Mouse (Mus musculus): ENCODE data around the gene Snx30. TPM values are rescaled to one million over a fixed set of nuclear protein-coding genes. Genes with fewer than 3 reads are reported as not detected.

Gene Snx30
- polyA plus RNA-seq, 2 experiments = 1.6 to 2.2 TPM

DNA sequence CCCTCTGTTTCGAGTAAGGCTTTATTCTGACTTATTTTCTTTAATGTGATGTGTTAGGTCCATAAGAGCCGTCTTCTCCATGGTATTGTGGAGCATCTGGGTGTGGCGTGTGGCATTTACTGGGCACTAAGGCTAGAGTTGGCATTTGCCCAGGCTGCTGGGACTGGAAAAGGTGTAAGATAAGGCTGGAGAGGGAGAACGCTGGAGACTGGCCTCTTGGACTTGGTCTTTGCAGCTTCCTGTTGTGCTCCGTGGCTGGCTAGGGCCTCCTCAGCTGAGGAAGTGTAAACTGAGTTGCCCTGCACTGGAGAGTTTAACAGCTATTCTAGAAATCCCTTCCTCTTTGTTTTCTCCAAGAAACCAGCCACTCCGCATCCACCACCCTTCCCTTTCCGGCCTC is 32.0 kb downstream of the Snx30 start:
- H3K9ac ChIP-seq (replicated peaks) = no peak overlapping the region
- peaks cover 0 to 8% of the 10 kb centered on the region in 2 experiments; a peak in 2 of 4 replicates for H3K4me1 ChIP-seq (replicated peaks; ENCODE audit: control insufficient read depth in 2 of 2, insufficient read depth in 2 of 2, low read length in 1 of 2)
- no peak overlapping the region for H3K4me3 ChIP-seq (ENCODE audit: insufficient read depth in 1 of 2, low read depth in 2 of 2, low read length in 2 of 2)
- no peaks in the 10 kb centered on the region for H3K36me3 ChIP-seq (replicated peaks; ENCODE audit: control insufficient read depth, insufficient read depth, low read depth)
- no peaks in the 10 kb centered on the region for H3K27me3 ChIP-seq (ENCODE audit: control insufficient read depth, insufficient read depth, low read length)
- ATAC-seq (ENCODE audit: insufficient read depth) (no peak), DNase-seq (ENCODE audit: low read depth in 3 of 3, low spot score in 3 of 3) (no peak)
- no peak overlapping the region for H3K4me2 ChIP-seq (ENCODE audit: low read depth)
- H3K27ac ChIP-seq = no peak overlapping the region
- WGBS (ENCODE audit: insufficient replicate concordance) = 29% methylated on average over 7 of the region's 7 CpGs
- H3K9me3 ChIP-seq (ENCODE audit: control insufficient read depth, low read length) = no peaks in the 10 kb centered on the region
- TF ChIP-seq EP300 (IDR thresholded peaks at IDR 0.05; ENCODE audit: low read depth) (no peak), CTCF (IDR thresholded peaks at IDR 0.05; ENCODE audit: low read depth) (no peak)

DNA sequence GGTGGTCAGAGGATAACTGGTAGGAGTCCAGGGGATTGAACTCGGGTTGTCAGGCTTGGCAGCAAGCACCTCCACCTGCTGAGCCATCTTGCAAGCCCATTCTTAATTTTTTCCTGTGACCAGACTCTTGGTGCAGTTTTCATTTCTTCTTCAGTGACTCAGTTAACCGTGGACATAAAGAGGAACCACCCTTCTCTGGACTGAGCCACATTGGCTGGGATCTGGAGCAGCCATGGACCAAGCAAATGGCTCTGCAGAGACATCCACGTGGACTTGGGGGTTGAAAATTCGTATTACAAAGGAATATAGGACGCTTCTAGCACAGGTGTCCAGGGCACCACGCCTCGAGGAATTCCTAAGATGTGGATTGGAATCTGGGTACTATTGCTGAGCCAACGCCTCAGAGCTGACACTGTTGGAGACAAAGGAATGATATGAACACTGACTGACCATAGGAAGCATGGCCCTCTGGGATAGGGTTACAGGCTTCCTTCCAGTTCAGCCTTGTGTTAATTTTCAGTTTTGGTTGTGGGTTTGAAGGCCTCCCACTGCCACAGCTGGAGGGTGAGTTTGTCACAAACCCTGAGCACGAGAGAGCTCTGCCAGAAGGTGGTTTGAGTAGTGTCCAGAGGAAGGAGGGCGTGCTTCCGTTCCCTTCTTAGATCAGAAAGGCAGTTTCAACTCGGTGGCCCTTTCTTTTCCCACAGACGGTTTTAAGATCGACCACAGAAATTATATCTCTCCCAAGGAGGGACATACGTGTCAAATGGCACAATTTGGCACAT is 39.0 kb downstream of the Snx30 start:
- ATAC-seq (ENCODE audit: insufficient read depth) (peak; percentile 28; the same call in 1 of the 2 replicates), DNase-seq (ENCODE audit: low read depth in 3 of 3, low spot score in 3 of 3) (no peak)
- H3K36me3 ChIP-seq (replicated peaks; ENCODE audit: control insufficient read depth, insufficient read depth, low read depth) = no peaks in the 10 kb centered on the region
- WGBS (ENCODE audit: insufficient replicate concordance) = 35% methylated on average over 15 of the region's 15 CpGs
- H3K9ac ChIP-seq (replicated peaks) = no peak overlapping the region
- H3K27ac ChIP-seq = no peak overlapping the region
- H3K27me3 ChIP-seq (ENCODE audit: control insufficient read depth, insufficient read depth, low read length) = no peaks in the 10 kb centered on the region
- H3K4me1 ChIP-seq (replicated peaks; ENCODE audit: control insufficient read depth in 2 of 2, insufficient read depth in 2 of 2, low read length in 1 of 2) = peaks cover 3 to 7% of the 10 kb centered on the region in 2 experiments; a peak in 2 of 4 replicates
- TF ChIP-seq EP300 (IDR thresholded peaks at IDR 0.05; ENCODE audit: low read depth) (no peak), CTCF (IDR thresholded peaks at IDR 0.05; ENCODE audit: low read depth) (no peak)
- no peak overlapping the region for H3K4me2 ChIP-seq (ENCODE audit: low read depth)
- no peak overlapping the region for H3K4me3 ChIP-seq (ENCODE audit: insufficient read depth in 1 of 2, low read depth in 2 of 2, low read length in 2 of 2)
- no peaks in the 10 kb centered on the region for H3K9me3 ChIP-seq (ENCODE audit: control insufficient read depth, low read length)

DNA sequence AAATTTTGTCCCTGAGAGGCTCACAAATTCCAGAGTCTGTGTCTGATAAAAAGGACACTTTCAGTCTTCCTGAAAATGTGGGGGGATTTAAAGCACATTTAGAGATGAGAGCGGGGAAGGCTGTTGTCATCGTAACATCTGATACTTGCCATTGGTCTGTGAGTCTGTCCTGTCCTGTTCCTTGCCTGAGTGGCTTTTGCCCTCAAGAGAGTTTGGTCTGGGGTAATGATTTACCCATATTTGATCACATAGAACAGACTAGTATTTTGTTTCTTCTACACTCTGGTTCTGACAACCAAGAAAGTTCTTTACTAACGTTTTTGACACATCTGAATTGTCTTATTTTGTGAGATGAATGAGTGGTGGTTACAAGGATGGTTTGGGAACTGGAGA is 39.6 kb downstream of the Snx30 start:
- Histone ChIP-seq H3K9ac (replicated peaks) (no peak overlapping the region), H3K36me3 (replicated peaks; ENCODE audit: control insufficient read depth, insufficient read depth, low read depth) (no peaks in the 10 kb centered on the region), H3K27ac (no peak overlapping the region), H3K9me3 (ENCODE audit: control insufficient read depth, low read length) (no peaks in the 10 kb centered on the region), H3K4me3 (ENCODE audit: insufficient read depth in 1 of 2, low read depth in 2 of 2, low read length in 2 of 2) (no peak overlapping the region), H3K27me3 (ENCODE audit: control insufficient read depth, insufficient read depth, low read length) (no peaks in the 10 kb centered on the region), H3K4me2 (ENCODE audit: low read depth) (no peak overlapping the region), H3K4me1 (replicated peaks; ENCODE audit: control insufficient read depth in 2 of 2, insufficient read depth in 2 of 2, low read length in 1 of 2) (peaks cover 3 to 7% of the 10 kb centered on the region in 2 experiments; a peak in 2 of 4 replicates)
- no peak for ATAC-seq (ENCODE audit: insufficient read depth)
- 37% methylated on average over 3 of the region's 3 CpGs for WGBS (ENCODE audit: insufficient replicate concordance)
- TF ChIP-seq EP300 (IDR thresholded peaks at IDR 0.05; ENCODE audit: low read depth) = no peak
- no peak for TF ChIP-seq CTCF (IDR thresholded peaks at IDR 0.05; ENCODE audit: low read depth)
- no peak for DNase-seq (ENCODE audit: low read depth in 3 of 3, low spot score in 3 of 3)

DNA sequence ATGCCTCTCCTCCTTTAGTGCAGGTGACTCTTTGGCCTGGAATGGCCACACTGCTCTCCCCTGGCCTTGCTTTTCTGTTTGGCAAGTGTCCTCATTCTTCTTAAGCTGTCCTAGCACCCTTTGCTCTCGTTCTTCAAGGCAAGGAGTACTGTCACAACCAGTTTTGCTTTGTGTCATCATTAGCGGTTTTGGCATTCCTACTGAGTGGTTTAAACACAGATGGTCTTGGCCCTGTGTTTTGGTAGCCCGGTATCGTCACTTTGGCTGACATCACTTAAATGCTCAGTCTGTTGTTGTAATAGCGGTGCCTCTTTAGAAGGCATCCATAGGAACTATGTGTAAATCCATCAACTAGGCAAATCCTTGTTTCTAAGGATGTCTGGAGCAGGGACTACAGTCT is 41.8 kb downstream of the Snx30 start:
- Histone ChIP-seq H3K27me3 (ENCODE audit: control insufficient read depth, insufficient read depth, low read length) (no peaks in the 10 kb centered on the region), H3K27ac (no peak overlapping the region), H3K36me3 (replicated peaks; ENCODE audit: control insufficient read depth, insufficient read depth, low read depth) (no peaks in the 10 kb centered on the region), H3K9me3 (ENCODE audit: control insufficient read depth, low read length) (no peaks in the 10 kb centered on the region), H3K4me2 (ENCODE audit: low read depth) (no peak overlapping the region), H3K9ac (replicated peaks) (no peak overlapping the region), H3K4me3 (ENCODE audit: insufficient read depth in 1 of 2, low read depth in 2 of 2, low read length in 2 of 2) (no peak overlapping the region), H3K4me1 (replicated peaks; ENCODE audit: control insufficient read depth in 2 of 2, insufficient read depth in 2 of 2, low read length in 1 of 2) (peaks cover 3 to 7% of the 10 kb centered on the region in 2 experiments; a peak in 2 of 4 replicates)
- WGBS (ENCODE audit: insufficient replicate concordance) = 73% methylated on average over 5 of the region's 5 CpGs
- TF ChIP-seq EP300 (IDR thresholded peaks at IDR 0.05; ENCODE audit: low read depth) = no peak
- TF ChIP-seq CTCF (IDR thresholded peaks at IDR 0.05; ENCODE audit: low read depth) = no peak
- ATAC-seq (ENCODE audit: insufficient read depth) (no peak), DNase-seq (ENCODE audit: low read depth in 3 of 3, low spot score in 3 of 3) (no peak)

DNA sequence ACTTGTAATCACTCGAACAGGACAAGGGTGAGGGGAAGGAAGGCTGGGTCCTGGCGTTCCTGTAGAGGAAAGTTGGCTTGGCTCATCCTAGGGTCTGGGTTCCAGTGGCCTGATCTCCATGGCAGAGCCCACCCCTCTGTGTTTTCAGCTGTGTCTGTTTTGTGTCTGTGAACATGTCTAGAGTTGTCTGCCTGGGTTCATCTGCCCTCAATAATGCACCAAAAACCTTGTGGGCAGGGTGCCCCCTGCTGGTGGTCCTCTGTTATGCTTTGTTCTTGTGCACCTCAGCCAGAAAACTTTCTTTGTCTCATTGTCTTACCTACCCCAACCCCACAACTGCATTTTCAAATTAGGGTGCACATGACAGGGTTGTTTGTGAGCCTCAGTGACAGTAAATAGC is 44.5 kb downstream of the Snx30 start:
- Histone ChIP-seq H3K27me3 (ENCODE audit: control insufficient read depth, insufficient read depth, low read length) (no peaks in the 10 kb centered on the region), H3K27ac (no peak overlapping the region), H3K36me3 (replicated peaks; ENCODE audit: control insufficient read depth, insufficient read depth, low read depth) (no peaks in the 10 kb centered on the region), H3K4me2 (ENCODE audit: low read depth) (no peak overlapping the region), H3K4me1 (replicated peaks; ENCODE audit: control insufficient read depth in 2 of 2, insufficient read depth in 2 of 2, low read length in 1 of 2) (peaks cover 0 to under 1% of the 10 kb centered on the region in 2 experiments; a peak in 1 of 4 replicates), H3K9ac (replicated peaks) (no peak overlapping the region), H3K9me3 (ENCODE audit: control insufficient read depth, low read length) (no peaks in the 10 kb centered on the region), H3K4me3 (ENCODE audit: insufficient read depth in 1 of 2, low read depth in 2 of 2, low read length in 2 of 2) (no peak overlapping the region)
- TF ChIP-seq CTCF (IDR thresholded peaks at IDR 0.05; ENCODE audit: low read depth) (peak; percentile 88), EP300 (IDR thresholded peaks at IDR 0.05; ENCODE audit: low read depth) (no peak)
- 64% methylated on average over 2 of the region's 2 CpGs for WGBS (ENCODE audit: insufficient replicate concordance)
- ATAC-seq (ENCODE audit: insufficient read depth) = no peak
- DNase-seq (ENCODE audit: low read depth in 3 of 3, low spot score in 3 of 3) = peak in 2 of 3 experiments; percentile 35 to 40

All from liver, embryonic 14.5 days (tissue).